Mouse (Mus musculus): Measurements from ENCODE around the gene Dnaaf3. TPM values are rescaled to one million over a fixed set of nuclear protein-coding genes. Genes with fewer than 3 reads are reported as not detected.

Gene Dnaaf3
- total RNA-seq, 2 experiments from 2014 or later, result 0.51 to 1.2 TPM

DNA sequence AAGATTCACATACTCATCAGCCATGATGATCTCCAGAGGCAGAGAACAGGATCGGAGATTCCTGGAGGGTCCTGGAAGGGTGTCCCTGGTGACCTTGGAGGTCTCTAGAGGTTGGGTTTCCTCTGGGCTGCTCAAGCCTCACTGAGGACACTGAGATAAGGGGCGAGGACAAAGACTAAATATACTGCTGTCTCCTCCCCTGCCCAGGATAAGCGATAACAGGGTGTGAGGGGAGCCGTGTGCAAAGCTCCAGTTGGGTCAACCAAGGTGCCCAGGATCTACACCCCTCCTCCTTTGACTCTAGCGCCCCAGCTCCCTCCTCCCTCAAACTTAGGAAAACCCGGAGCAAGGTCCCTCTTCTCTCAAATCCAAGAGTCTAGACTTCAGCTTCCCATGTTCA lies 10.0 kb downstream of the Dnaaf3 start:
- no peak for DNase-seq (ENCODE audit: low spot score in 2 of 2)

GRCm38 (mm10) chr7:4521231-4522003 lies 10.8 kb downstream of the Dnaaf3 start:
- no peak for DNase-seq (ENCODE audit: low spot score in 2 of 2)

DNA sequence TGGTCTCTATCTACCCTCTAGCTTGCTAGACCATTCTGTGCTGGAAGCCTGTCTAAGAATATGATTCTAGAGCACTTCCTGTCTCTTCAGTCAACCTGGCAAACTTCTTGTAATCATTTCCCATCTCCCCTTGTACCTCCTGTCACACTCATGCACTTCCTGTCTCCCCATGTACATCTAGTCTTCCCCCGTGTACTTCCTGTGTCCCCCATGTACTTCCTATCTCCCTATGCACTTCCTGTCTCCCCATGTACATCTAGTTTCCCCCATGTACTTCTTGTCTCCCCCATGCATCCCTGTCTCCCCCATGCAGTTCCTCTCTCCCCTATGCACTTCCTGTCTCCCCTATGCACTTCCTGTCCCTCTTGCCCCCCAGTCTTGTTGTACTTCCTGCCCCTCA lies 13.8 kb downstream of the Dnaaf3 start:
- no peak for DNase-seq (ENCODE audit: low spot score in 2 of 2)

- DNase-seq (ENCODE audit: low spot score in 2 of 2), result no peak
These were observed 15.8 kb downstream of the Dnaaf3 start, which contains the start of gene Tnnt1 for GRCm38 (mm10) chr7:4516332-4517050. Tnnt1 (minus strand) TSS chr7:4516382.

GRCm38 (mm10) chr7:4515853-4516252 lies 16.4 kb downstream of the Dnaaf3 start:
- DNase-seq (ENCODE audit: low spot score in 2 of 2), result no peak

GRCm38 (mm10) chr7:4513829-4514712 lies 18.2 kb downstream of the Dnaaf3 start:
- DNase-seq (ENCODE audit: low spot score in 2 of 2), result no peak

DNA sequence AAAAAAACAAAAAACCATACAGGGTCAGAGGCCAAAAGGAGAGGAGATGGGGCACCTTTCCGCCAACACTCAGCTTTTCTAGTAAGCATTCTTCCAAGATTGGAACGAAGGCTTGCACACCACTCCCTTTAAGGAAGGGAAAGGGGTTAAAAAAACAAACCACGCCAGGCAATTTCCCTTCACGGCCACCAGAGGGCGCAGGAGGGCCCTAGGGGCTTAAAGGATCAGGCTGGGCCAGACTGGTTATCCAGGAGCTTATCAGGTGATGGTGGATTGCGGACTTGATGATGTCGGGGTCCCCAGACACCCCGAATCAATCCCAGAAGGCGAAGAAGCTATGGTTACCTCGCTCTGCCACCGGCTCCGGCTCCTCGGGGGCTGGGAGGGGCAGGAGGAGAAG lies 19.0 kb downstream of the Dnaaf3 start:
- no peak for DNase-seq (ENCODE audit: low spot score in 2 of 2)

- no peak for DNase-seq (ENCODE audit: low spot score in 2 of 2)
These were observed 20.6 kb downstream of the Dnaaf3 start for GRCm38 (mm10) chr7:4511489-4512224.

GRCm38 (mm10) chr7:4509863-4510608 lies 22.2 kb downstream of the Dnaaf3 start:
- DNase-seq (ENCODE audit: low spot score in 2 of 2), result peak; percentile 59 to 62

DNA sequence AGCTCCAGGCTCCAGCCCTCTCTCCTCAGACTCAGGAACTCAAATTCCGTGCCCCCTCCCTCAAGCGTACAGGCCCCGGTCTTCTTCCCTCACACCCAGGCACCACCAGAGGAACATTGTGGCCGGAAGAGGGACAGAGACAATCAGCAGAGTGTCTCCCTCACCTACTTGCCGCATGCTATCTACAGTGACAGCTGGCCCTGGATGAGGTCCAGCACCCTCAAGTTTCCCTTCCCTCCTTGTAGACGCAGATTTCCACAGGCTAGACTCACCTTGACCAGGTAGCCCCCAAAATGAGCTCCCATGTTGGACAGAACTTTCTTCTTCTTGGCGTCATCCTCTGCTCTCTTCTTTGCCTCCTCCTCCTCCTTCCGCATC lies 23.5 kb downstream of the Dnaaf3 start:
- DNase-seq (ENCODE audit: low spot score in 2 of 2), result no peak

DNA sequence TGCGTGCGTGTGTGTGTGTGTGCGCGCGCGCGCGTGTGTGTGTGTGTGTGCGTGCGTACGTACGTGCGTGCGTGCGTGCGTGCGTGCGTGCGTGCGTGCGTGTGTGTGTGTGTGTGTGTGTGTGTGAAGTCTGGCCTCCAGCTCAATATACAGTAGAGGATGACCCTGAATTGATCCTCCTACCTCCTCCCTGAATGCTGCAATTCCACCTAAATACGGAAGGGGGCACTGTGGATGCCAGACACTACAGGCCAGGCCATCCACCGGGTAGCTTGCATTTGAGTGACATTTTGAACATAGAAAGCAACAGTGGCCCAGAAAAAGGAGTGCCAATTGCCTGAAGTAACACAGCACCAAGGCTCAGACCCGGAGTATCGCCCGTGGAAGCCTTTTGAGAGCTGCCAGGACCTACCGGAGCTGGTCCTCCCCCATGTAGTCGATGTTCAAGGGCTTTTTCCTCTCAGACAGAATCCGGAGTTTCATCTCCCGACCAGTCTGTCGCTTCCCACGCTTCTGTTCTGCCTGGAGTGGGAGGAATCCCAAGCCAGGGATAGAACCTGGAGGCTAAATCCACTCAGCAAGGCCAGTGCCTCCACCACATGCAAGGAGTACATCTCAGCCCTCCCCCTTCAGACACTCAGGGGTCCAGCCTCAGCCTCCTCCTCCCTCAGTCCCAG lies 24.1 kb downstream of the Dnaaf3 start:
- DNase-seq (ENCODE audit: low spot score in 2 of 2), result no peak

DNA sequence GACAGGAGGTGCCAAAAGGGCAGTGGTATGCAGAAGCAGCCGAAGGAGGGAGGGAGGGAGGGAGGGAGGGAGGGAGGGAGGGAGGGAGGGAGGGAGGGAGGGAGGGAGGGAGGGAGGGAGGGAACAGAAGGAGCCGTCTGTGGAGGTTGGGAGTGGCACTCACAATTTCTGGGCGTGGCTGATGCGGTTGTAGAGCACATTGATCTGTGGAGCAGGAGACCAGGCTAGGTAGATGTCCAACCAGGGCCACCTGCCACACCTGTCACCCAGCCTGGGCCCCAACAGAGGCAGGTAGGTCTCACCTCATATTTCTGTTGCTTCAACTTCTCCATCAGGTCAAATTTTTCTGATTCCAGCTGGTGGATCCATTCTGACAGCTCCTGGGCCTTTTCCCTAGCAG lies 25.0 kb downstream of the Dnaaf3 start:
- DNase-seq (ENCODE audit: low spot score in 2 of 2), result no peak

- DNase-seq (ENCODE audit: low spot score in 2 of 2), result no peak
These were observed 27.4 kb downstream of the Dnaaf3 start for GRCm38 (mm10) chr7:4504646-4505435.

GRCm38 (mm10) chr7:4503858-4504257 lies 28.4 kb downstream of the Dnaaf3 start:
- no peak for DNase-seq (ENCODE audit: low spot score in 2 of 2)

DNA sequence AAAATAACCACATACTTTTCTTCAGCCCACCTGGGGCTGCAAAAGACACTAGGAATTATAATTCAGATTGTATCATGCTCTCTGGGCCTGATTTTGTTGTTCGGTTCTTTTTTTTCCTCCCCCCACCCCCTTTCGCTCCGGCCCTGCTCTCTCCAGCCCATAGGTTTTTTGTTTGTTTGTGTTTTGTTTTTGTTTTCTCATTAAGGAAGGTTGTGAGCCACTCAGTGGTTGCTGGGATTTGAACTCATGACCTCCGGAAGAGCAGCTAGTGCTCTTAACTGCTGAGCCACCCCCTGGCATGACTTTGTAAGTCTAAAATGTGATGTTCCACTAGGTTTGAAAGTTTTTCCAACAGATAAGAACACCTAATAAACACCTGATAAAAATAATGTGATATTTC lies 29.2 kb downstream of the Dnaaf3 start:
- no peak for DNase-seq (ENCODE audit: low spot score in 2 of 2)

DNA sequence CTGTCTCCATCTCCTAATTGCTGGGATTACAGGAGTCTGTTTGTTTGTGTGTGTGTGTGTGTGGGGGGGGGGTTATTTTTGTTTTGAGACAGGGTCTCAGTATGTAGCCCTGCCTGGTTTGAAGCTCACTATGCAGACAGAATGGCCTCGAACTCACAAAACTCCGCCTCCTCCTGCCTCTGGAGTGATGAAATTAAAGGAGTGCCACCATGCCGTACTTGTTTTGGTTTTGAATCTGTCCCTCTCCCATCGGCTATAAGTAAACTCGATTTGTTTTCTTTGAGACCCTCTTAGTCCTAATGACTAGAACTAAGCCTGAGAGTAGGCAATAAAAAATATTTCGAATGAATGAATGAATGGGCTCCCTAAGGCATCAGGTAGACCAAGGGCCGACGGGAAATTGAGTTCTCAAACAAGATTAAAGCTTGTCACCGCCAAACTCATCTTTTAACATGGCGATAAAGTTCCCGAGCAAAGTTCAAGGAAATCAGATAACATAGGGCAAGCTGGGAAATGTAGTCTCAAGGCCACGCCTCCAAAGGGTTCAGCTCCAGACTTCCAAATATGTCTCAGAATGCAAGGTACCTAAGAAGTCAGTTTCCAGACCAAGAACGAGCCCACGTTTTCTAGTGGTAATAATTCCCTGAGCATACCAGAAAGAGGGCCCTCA lies 29.7 kb downstream of the Dnaaf3 start:
- DNase-seq (ENCODE audit: low spot score in 2 of 2), result peak in 1 of 2 experiments; percentile 36

GRCm38 (mm10) chr7:4501558-4502397 lies 30.5 kb downstream of the Dnaaf3 start, which contains the start of gene Ppp1r12c:
Ppp1r12c (minus strand) TSS chr7:4501680.
- DNase-seq (ENCODE audit: low spot score in 2 of 2), result peak; percentile 95 to 97
